Mouse (Mus musculus): ENCODE measurements around the gene Ak9.

DNA sequence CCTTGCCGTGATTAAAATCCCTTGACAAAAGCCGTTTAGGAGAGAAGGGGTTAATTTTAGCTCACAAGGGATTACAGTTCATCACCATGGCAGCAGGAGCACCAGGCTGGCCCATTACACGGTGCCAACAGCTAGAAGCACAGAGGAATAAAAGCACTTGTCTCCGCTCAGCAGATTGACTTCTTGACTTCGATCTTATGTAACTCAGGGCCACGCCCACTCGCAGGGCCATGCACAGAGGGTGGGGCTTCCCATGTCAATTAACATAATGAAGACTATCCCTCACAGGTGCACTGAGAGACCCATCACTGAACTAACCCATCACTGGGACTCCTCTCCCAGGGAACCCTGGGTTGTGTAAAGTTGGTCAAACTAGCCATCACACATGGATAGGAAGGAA is 8.6 kb upstream of the Ak9 start:
- TF ChIP-seq CTCF (IDR thresholded peaks at IDR 0.05; ENCODE audit: control insufficient read depth, insufficient read depth, insufficient replicate concordance, low read depth, low read length) (no peak), POLR2A (IDR thresholded peaks at IDR 0.05; ENCODE audit: control insufficient read depth, low read depth, low read length) (no peak)
